Mouse (Mus musculus) cerebellum, adult (tissue): ENCODE data around the gene 4933416C03Rik.

ENCODE experiments used
- ATAC-seq: cut with Nextera tagmentation; 2 replicates; pipeline ENCODE4 v1.9.2; 2017; ENCODE audit warnings: mild to moderate bottlenecking, moderate library complexity, mixed read lengths; ENCODE audit not compliant: insufficient number of reproducible peaks, low FRiP score, low TSS enrichment

Gene 4933416C03Rik

GRCm38 (mm10) chr10:116113867-116114474 is at the start of gene 4933416C03Rik:
Gene 4933416C03Rik (minus strand): TSS chr10:116113917.
- no peak for ATAC-seq

- ATAC-seq = no peak
These were observed 48.6 kb upstream of the 4933416C03Rik start for GRCm38 (mm10) chr10:116162338-116162737.

- no peak for ATAC-seq
These were observed 43.0 kb upstream of the 4933416C03Rik start for GRCm38 (mm10) chr10:116156699-116157098.

- no peak for ATAC-seq
These were observed 41.0 kb upstream of the 4933416C03Rik start for GRCm38 (mm10) chr10:116154707-116155106.

GRCm38 (mm10) chr10:116146091-116146490 is 32.4 kb upstream of the 4933416C03Rik start:
- ATAC-seq = no peak

- peak; percentile 45; the same call in 1 of the 2 replicates for ATAC-seq
These were observed 30.0 kb upstream of the 4933416C03Rik start for GRCm38 (mm10) chr10:116143684-116144083.

GRCm38 (mm10) chr10:116140226-116140625 is 26.5 kb upstream of the 4933416C03Rik start:
- 0 out of 2 replicates have a peak, but pooled peaks have one; percentile 43 for ATAC-seq

- ATAC-seq = no peak
These were observed 21.5 kb upstream of the 4933416C03Rik start for GRCm38 (mm10) chr10:116135187-116135586.

GRCm38 (mm10) chr10:116132233-116132632 is 18.5 kb upstream of the 4933416C03Rik start:
- no peak for ATAC-seq

GRCm38 (mm10) chr10:116131223-116131622 is 17.5 kb upstream of the 4933416C03Rik start:
- ATAC-seq = no peak

- no peak for ATAC-seq
These were observed 16.7 kb upstream of the 4933416C03Rik start for GRCm38 (mm10) chr10:116130401-116130800.

GRCm38 (mm10) chr10:116125364-116125763 is 11.6 kb upstream of the 4933416C03Rik start:
- ATAC-seq = no peak

GRCm38 (mm10) chr10:116123808-116124207 is 10.1 kb upstream of the 4933416C03Rik start:
- no peak for ATAC-seq

GRCm38 (mm10) chr10:116121463-116121862 is 7.7 kb upstream of the 4933416C03Rik start:
- ATAC-seq = no peak

GRCm38 (mm10) chr10:116117060-116117459 is 3.3 kb upstream of the 4933416C03Rik start:
- no peak for ATAC-seq

GRCm38 (mm10) chr10:116115881-116116677 is 2.4 kb upstream of the 4933416C03Rik start:
- no peak for ATAC-seq

- no peak for ATAC-seq
These were observed 849 bp downstream of the 4933416C03Rik start for GRCm38 (mm10) chr10:116112868-116113267.

GRCm38 (mm10) chr10:116108730-116109129 is 5.0 kb downstream of the 4933416C03Rik start:
- ATAC-seq = no peak

- ATAC-seq = peak; percentile 95
These were observed 5.5 kb downstream of the 4933416C03Rik start for GRCm38 (mm10) chr10:116108176-116108575.

GRCm38 (mm10) chr10:116098470-116098869 is 15.2 kb downstream of the 4933416C03Rik start:
- ATAC-seq = no peak

- no peak for ATAC-seq
These were observed 17.3 kb downstream of the 4933416C03Rik start for GRCm38 (mm10) chr10:116096466-116096865.

- ATAC-seq = no peak
These were observed 29.8 kb downstream of the 4933416C03Rik start for GRCm38 (mm10) chr10:116083965-116084364.
